ENCODE assay signal across 23 mouse cellular contexts in the genomic region with DNA sequence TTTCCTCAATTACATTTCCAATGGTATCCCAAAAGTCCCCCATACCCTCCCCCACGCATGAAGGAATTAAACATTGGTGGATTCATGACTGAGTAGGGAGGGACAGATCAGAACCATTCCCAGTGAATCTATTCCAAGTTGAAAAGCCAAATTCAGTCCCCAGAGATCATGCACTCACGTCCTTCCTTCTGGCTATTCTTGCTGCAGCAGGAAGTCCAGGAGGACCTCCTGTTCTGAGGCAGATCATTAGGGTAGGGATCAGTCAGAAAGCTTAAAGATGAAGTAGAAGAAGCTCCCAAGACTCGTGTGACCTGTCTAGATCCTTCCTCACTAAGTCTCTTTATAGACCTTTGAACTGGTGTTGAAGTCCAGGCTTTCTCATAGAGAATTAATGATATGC.
DNase-seq lines count a peak whose midpoint lies in the region; ATAC-seq and TF ChIP-seq lines count a peak whose summit lies in the region.
"Had no signal": no experiment of that assay in that cellular context is flagged by ENCODE, and none has a peak within 500 bp of the region (broad histone marks: within the 10 kb centered on the region; RNA-seq: fewer than 3 reads in every experiment).

No protein-coding gene starts in this region.

- TF ChIP-seq CTCF in gastrocnemius, adult 2 months (IDR thresholded peaks at IDR 0.05): no peak

- DNase-seq in gastrocnemius, adult 2 months: peak; percentile 24
- DNase-seq in gastrocnemius, postnatal 4 days (ENCODE audit: low spot score in 2 of 2): no peak
- peak; percentile 63 for DNase-seq in kidney, adult 9 months
- DNase-seq in kidney, postnatal 4 days: no peak
- peak; percentile 88 for DNase-seq in heart, adult 8-10 months (ENCODE audit: low spot score)
- peak; percentile 37 for DNase-seq in heart, postnatal 25 days (ENCODE audit: low spot score)
- DNase-seq in urinary bladder, adult 18-20 months (ENCODE audit: low spot score in 2 of 2): no peak
- DNase-seq: adrenal gland, adult 8-10 months; cerebellum, adult 8-10 months; liver; liver, postnatal 0 days; spleen, adult 18-20 months had no signal

- peak overlapping the region; percentile 80 for H3K27ac ChIP-seq in gastrocnemius, adult 2 months
- H3K27ac ChIP-seq: embryonic facial prominence, embryonic 15.5 days; hindbrain, embryonic 10.5 days; intestine, embryonic 15.5 days; kidney, postnatal 0 days; layer of hippocampus, adult 2 months; limb, embryonic 10.5 days; midbrain, embryonic 12.5 days had no signal

- no peak overlapping the region for H3K4me3 ChIP-seq in gastrocnemius, adult 2 months
- H3K4me3 ChIP-seq: embryonic facial prominence, embryonic 15.5 days; hindbrain, embryonic 10.5 days; intestine, embryonic 15.5 days; layer of hippocampus, adult 2 months; limb, embryonic 10.5 days; midbrain, embryonic 12.5 days had no signal

- no peak for ATAC-seq in granulocyte monocyte progenitor cell, adult 5-6 weeks (replicated peaks; ENCODE audit: poor library complexity, severe bottlenecking)
- ATAC-seq: forebrain, embryonic 14.5 days; hindbrain, embryonic 16.5 days; intestine, embryonic 15.5 days; liver, postnatal 0 days; lung, postnatal 0 days had no signal

- intact Hi-C loops in gastrocnemius, adult 2 months (cut with DNase I): loop anchor here (2.0 to 5.0 kb wide), 3 partner anchors 74 to 292 kb away; a partner anchor contains a TSS
- intact Hi-C loops in heart, postnatal 25 days (cut with DNase I): loop anchor here (5.0 kb wide), 4 partner anchors 38 to 292 kb away; no protein-coding TSS in a partner anchor

Comparison
In these comparisons a context has a peak if more than half of its experiments do, and no peak if none do; other contexts are left out.
1. DNase-seq: peak in gastrocnemius, adult 2 months (single experiment), kidney, adult 9 months (single experiment), heart, adult 8-10 months (single experiment) and heart, postnatal 25 days (single experiment); none in gastrocnemius, postnatal 4 days (0 of 2), kidney, postnatal 4 days (0 of 2) and urinary bladder, adult 18-20 months (0 of 2).